Mouse (Mus musculus) c-Kit-positive CD71-positive TER-119-negative erythroid progenitor cells, embryonic 14.5 days (primary cell): ENCODE measurements around the gene Il21r.
A peak's percentile ranks its signal among the peaks of the same experiment; 100 is the strongest.

Source experiments
- DNase-seq: peaks from one replicate; pipeline ENCODE4 v3.0.0-alpha.2; 2013; ENCODE audit warnings: low read depth

The Il21r gene

DNA sequence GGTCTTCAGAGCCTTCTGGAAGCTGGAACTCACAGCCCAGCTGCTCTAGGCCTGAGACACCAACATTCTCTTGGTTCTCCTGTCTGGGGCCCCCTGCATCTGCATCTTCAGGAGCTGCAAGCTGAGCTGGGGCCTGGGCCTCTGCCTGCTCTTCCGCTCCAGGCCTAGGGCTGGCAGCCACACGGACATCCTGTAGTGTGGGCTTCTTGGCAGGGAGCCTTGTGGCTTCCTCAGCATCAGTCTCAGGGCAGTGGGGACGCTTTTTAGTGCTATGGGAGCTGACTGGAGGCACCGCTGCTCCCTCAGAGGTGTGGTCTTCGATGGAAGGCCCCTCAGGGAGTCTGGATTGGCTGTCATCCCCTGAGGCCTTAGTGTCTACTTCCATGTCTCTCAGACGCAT is 40.7 kb downstream of the Il21r start:
- no peak for DNase-seq

DNA sequence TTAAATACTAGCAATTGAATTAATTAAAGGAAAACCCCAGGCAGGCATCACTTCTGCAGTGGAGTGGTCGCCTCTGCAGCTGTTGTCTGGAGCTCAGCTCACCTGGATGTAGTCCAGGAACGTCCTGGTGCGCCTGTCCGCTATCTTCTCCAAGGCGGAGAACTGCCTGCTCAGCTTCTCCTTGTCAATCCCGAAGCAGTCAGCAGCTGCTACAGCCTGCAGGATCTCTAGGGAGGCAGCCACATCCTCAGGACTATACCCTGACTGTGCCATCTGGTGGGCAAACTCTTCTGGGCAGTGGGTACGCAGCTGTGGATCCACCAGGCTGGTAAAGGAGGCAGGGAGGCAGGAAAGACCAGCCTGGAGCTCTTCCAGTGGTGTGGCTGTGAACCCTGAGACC is 42.2 kb downstream of the Il21r start:
- DNase-seq: no peak

DNA sequence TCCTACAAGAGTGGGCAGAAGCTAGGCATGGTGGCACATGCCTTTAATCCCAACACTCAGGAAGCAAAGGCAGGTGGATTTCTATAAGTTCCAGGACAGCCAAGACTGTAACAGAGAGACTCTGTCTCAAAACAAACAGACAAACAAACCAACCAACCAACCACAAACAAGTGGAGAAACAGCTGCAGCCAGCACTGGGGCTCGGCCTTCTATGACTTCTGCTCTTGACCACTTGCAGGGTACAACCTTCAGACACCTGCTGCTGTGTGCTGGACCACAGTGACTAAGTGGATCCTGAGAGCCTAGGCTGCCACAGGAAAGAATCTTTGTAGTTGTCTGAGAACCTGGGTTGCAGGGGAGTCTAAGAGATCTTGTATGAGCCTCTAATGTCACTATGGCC is 45.8 kb downstream of the Il21r start:
- no peak for DNase-seq

DNA sequence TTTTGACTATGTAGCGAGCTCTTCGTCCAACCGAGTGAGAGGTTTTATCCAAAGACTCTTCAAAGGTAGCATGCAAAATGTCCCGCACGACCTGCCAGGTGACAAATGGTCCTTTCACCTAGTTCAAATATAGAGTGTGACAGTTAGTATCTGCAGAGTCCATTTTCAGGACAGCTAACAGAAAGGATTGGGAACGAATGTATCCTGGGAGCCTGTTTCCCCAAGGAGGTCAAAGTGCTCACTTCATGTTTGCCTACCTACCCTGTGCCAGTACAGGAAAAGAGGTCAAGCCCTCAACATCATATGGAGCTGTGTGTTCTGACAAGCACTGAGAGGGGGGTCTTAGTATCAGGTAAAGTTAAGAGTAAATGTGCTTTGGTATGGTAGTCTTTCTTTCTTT is 54.3 kb downstream of the Il21r start:
- no peak for DNase-seq

DNA sequence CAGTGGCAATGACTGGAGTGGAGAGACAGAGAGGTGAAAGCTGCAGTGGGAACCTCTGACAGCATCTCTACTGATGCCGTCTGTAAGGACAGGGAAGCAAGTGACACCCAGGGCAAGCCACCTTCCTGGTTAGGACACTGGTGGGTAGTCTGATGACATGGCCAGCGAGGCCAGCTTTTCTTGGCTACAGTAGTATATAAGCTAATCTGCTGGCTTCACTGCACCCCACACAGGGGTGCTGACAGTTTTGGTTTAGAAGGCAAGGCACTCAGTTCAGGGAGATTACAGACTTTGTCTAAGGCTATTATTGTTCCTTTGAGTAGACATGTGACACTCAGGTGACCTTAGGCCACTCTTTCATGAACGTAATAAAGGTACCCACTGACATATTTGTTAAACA is 60.4 kb downstream of the Il21r start:
- no peak for DNase-seq

DNA sequence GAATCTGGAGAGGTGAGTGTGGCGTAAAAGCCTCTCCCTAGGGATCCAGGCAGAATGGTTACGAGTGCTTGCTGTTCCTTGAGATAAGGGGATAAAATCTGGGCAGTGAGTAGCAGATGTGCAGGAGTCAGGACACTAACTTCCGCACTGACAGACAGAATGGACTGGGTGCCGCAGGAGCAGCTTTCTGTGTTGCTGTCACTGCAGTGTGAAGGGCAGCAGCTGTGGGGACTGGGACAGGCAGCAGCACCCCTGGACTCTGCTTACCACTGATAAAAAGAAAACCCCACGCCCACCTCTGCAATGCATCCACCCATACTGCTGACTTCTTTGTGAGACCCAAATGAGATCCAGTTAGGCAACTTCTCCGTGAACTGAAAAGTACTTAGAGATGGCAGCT is 67.6 kb downstream of the Il21r start:
- peak; percentile 20 for DNase-seq

DNA sequence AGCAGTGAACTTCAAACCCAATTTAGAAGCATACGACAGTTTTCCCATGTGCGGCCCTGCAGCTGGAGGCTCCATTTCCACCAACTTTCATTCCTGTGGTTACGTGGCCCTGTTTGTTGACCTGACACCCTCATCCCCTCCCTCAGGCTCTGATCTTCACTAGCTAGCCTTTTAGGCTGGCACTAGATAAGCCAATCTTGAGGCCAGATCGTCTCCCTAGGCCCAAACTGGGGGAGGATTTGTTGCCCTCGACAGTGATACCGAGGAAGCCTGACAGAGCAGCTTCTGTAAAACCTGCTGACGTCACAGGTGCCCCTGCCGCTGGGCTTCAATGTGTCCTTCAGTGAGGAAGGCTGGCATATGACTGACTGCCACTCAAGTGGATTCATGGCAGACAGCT is 68.2 kb downstream of the Il21r start:
- no peak for DNase-seq

DNA sequence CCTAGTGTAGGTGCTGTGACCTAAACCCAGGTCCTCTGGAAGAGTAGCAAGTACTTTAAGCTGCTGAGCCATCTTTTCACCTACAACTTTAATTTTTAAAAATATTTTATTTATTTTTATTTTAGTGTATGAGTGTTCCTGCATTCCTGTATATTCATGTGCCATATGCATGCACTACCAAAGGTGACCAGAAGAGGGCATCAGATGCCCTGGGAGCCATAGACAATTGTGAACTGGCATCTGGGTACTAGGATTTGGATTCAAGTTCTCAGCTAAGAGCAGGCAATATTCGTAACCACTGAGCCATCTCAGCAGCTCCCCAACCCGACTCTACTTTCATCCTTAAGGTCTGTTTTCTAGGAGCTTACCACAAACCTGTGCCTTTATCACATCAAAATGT is 71.7 kb downstream of the Il21r start:
- peak; percentile 43 for DNase-seq

DNA sequence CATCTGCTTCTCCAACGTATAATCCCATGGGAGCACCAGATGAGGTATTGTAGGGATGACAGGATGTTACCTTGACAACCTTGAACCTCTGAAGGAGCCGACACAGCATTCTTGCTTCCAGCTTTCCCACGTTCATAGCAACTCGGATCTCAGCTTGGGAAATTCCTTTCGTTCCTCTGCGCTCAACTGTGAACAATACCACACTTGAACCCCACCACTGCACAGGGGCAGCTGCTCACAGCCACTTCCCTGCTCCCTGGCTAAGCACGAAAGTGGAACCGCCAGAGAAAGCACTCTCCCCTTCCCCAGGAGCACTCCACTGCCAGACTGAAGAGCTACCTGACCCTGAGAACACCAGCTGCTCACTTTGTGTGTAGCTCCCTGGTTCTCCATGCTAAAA is 75.5 kb downstream of the Il21r start:
- DNase-seq: no peak

DNA sequence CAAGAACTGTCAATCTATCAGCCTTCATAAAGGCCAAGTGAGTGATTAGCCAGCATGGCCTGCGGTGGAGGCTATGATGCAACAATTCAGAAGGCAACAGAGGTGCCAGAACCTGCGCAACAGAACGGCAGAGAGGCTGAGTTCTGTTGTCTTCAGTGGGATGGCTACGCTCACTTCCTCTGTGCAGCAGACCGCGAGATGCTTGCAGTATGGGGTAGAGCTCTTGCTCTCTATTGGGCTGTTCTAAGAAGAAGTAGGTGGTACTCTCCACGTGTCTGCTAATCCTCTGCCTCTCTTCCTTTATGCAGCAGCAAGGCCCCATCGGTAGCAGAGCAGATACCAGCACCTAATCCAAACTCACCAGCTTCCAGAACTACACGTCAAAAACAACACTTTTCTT is 76.7 kb downstream of the Il21r start:
- DNase-seq: no peak
